In the genomic region with DNA sequence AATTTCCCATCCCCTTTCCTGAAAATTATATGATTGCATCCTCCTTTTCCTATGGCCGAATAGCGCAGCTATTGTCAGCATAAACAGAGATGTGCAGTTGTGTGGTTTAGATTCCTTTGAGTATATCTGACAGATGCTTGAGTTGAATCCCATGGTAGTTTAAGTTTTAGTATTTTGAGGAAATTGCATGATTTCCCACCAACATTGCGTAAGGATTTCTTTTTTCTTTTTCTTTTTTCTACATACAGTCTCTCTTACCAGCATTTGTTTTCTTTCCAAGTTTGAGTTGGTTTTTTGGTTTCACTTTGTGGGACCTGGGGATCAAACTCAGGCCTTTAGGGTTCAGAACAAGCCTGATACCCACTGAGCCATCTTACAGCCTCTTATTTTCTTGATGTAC, we compare ENCODE assay signal across 16 mouse cellular contexts. TPM values are rescaled to one million over a fixed set of nuclear protein-coding genes. Genes with fewer than 3 reads are reported as not detected.
"Had no signal": no experiment of that assay in that cellular context is flagged by ENCODE, and none has a peak within 500 bp of the region (broad histone marks: within the 10 kb centered on the region; RNA-seq: fewer than 3 reads in every experiment).

No protein-coding gene starts in this region.

- H3K27me3 ChIP-seq: limb, embryonic 13.5 days; liver, embryonic 12.5 days; liver, embryonic 15.5 days had no signal

- DNase-seq: kidney, adult 9 months; kidney, postnatal 14 days; kidney, postnatal 4 days; liver; lung, adult 18-20 months; midbrain, embryonic 14.5 days; thymus, adult 2 months; thymus, postnatal 14 days; thymus, postnatal 4 days had no signal

- H3K4me3 ChIP-seq: limb, embryonic 10.5 days; limb, embryonic 13.5 days; liver, embryonic 12.5 days; liver, embryonic 15.5 days had no signal

- H3K4me2 ChIP-seq: limb, embryonic 13.5 days; liver, embryonic 12.5 days; liver, embryonic 15.5 days; midbrain, embryonic 11.5 days had no signal

- H3K27ac ChIP-seq: limb, embryonic 10.5 days; limb, embryonic 13.5 days; liver, embryonic 12.5 days; liver, embryonic 15.5 days; stomach, postnatal 0 days had no signal

- ATAC-seq: liver, embryonic 12.5 days had no signal

- H3K4me1 ChIP-seq: limb, embryonic 10.5 days; limb, embryonic 13.5 days; liver, embryonic 15.5 days had no signal

- H3K9me3 ChIP-seq: limb, embryonic 10.5 days; limb, embryonic 13.5 days; liver, embryonic 12.5 days; liver, embryonic 15.5 days had no signal

- H3K36me3 ChIP-seq: limb, embryonic 10.5 days; limb, embryonic 13.5 days; liver, embryonic 12.5 days; liver, embryonic 15.5 days had no signal

- H3K9ac ChIP-seq: limb, embryonic 13.5 days; liver, embryonic 12.5 days; liver, embryonic 15.5 days had no signal

RNA-seq across cellular contexts. Expression of a gene that starts 36.0 kb away (rescaled TPM):
- total RNA-seq: megakaryocyte-erythroid progenitor cell, adult 5-6 weeks had no signal
